Mouse (Mus musculus): ENCODE data around the gene Fen1.
A peak's percentile ranks its signal among the peaks of the same experiment; 100 is the strongest.

Fen1 gene

GRCm38 (mm10) chr19:10216101-10216500, 12.1 kb upstream of the Fen1 start:
- peak; percentile 49 for DNase-seq (ENCODE audit: low read depth, low spot score)

- DNase-seq (ENCODE audit: low read depth, low spot score): no peak
Observed at GRCm38 (mm10) chr19:10213796-10214471, 10.0 kb upstream of the Fen1 start.

DNA sequence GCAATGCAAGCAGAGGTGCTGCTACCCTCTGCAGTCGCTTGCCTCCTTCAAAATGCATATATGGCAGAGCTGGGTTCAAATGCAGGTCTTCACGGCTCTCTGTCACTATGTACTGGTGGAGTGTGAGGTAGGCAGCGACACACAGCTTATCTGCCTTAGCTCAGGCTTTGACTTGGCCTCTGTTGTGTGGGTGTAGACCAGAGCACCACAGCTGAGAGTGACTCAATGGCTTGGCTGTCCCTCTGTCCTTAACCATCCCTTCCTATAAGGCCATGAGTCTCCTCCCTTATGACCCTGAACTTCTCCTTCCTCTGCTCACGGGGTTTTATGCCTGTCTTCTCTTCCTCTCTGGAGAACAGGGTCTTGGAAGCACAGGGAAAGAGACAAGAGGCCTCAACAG, 6.9 kb upstream of the Fen1 start:
- DNase-seq (ENCODE audit: low read depth, low spot score): no peak

- no peak for DNase-seq (ENCODE audit: low read depth, low spot score)
Observed at GRCm38 (mm10) chr19:10208851-10209250, 4.9 kb upstream of the Fen1 start.

GRCm38 (mm10) chr19:10205051-10205450, 1.1 kb upstream of the Fen1 start:
- no peak for DNase-seq (ENCODE audit: low read depth, low spot score)

GRCm38 (mm10) chr19:10204616-10205001, 640 bp upstream of the Fen1 start:
- peak; percentile 72 for DNase-seq (ENCODE audit: low read depth, low spot score)

- DNase-seq (ENCODE audit: low read depth, low spot score): peak; percentile 60
Observed at GRCm38 (mm10) chr19:10203146-10203847, 672 bp downstream of the Fen1 start.

DNA sequence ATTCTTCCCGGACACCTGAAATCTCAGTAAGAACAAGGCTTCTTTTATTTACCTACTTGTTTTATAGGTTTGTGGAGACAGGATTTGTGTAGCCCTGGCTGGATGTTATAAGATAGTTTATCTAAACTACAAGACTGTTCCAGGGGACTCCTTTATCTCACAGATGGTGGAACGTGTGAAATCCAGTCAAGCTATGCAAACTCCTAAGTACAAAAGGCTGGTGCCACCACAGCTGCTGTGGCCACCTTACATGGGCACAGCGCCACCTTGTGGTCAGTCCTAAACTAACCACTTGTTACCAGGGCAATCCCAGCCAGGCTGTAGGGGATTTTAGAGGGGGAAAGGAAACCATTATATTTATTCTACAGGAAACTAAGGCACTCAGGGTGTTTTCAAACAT, 5.2 kb downstream of the Fen1 start:
- DNase-seq (ENCODE audit: low read depth, low spot score): peak; percentile 93

DNA sequence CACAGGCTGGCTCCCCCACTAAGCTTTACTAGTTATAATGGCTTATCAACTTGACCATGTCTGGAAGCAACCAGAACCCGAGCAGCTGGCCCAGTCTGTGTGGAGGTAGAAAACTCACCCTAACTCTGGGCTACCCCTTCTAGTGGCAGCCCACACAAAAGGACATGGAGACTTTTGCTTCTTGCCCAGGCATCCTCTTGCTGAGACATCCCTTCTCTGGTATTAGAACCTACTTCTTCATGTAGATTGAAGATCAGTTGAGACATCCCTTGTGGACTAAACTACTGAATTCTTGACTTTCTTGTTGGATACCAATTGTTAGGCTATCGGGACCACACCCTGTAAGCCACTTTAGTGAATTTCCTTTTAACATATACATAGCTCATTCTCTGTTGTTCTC, 5.7 kb downstream of the Fen1 start:
- peak; percentile 63 for DNase-seq (ENCODE audit: low read depth, low spot score)

DNA sequence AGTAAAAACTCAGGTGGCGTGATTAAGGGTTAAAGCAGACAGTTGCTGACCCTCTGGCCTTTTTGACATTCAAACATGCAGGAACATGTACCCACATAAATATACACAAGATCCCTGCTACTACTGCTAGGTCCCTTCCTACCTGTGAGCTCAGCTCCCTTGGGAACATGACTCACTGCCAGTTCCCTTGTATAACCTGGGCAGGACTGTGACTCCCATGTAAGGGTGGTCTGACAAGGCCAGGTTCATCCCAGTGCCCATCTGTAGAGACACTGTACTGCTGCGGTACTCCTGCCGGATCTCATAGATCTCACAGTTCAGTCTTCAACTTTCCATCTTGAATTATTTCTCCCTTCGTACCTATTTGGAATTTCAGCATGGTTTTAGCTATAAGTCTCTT, 6.8 kb downstream of the Fen1 start:
- no peak for DNase-seq (ENCODE audit: low read depth, low spot score)

DNA sequence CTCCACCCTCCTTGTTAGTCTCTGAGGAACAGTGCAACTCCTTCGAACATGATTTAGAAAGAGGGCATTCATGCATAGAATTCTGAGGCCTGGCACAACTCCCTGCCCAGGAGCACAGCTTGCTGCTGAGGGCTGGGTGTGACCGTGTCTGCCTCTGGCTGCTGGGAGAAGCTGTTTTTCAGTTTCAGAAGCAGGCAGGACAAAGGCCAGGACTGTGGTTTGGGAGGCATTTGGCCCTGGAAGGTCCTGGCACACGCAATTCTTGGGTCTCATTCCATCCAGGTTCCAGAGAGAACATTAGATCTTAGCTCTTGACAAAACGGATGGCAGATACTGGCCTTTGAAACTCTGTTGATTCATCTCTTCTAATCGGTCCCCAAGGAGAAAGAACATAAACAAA, 8.7 kb downstream of the Fen1 start:
- DNase-seq (ENCODE audit: low read depth, low spot score): no peak

DNA sequence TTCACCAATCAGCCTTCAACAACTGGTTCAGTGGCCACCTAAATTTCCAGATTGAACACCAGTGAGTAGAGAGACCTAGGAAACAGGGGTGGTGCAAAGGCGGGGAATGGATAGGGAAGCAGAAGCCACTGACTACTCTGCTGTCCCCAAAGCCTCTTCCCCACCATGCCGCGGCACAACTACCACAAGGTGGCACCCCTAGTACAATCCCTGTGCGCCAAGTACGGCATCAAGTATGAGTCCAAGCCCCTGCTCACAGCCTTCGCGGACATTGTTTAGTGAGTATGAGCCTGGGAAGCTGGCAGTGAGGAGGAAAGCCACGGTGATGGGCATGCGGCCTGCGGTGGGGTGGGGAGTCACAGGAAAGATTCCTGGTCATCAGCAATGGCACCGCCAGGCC, 9.6 kb downstream of the Fen1 start:
- DNase-seq (ENCODE audit: low read depth, low spot score): peak; percentile 61

DNA sequence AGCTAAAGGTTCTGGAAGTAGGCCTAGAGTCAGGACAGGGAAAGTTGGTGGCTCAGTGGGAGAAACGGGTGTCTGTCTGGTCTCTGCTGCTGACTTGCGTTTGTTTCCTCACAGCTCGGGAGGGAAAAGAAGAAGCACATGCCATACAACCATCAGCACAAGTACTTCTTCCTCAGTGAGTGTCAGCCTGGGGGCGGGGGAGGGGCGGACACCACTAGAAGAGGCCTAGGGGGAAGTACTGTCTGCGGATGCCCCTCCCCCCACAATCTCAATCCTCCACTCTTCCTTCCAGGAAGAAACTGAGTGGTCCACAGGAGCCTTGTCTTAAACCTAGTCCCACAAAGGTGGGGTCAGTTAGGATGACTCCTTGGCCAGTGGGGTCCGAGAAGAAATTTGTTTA, 12.6 kb downstream of the Fen1 start:
- peak; percentile 64 for DNase-seq (ENCODE audit: low read depth, low spot score)

DNA sequence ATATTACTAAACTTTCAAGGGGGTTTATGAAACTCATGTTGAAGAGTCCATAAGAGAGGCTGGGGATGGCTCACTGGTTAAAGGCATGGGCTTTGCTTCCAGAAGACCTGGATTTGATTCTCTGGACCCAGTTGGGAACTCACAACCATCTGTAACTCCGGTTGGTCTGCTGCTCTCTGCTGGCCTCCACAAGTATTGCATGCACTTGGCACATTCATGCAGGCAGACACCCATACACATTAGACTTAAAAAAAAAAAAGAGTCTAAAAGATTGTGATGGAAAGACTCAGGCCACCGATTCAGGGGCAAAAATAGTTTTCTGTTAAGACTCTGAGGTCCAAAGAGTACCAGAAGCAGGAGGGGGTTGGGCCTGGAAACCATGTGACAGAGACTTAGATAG, 13.2 kb downstream of the Fen1 start:
- DNase-seq (ENCODE audit: low read depth, low spot score): peak; percentile 86

DNA sequence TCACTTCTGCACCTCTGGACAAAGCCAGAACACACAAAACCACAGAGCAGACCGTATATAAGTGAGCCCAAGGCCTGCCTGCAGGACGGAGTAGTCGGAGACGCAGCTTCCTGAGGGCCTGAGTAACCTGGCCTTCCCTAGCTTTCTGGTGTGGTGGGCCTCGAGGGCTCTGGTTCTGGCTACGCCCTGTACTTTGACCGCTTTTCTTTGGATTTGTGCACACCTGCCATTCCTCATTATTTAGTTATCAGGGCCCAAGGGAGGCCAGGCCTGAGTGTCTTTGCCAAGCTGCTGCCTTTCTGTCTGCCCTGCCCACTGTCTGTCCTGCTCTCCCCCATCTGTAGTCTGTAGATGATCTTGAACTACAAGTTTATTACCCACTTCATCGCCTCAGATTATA, 14.0 kb downstream of the Fen1 start:
- no peak for DNase-seq (ENCODE audit: low read depth, low spot score)

- no peak for DNase-seq (ENCODE audit: low read depth, low spot score)
Observed at GRCm38 (mm10) chr19:10189022-10189421, 14.9 kb downstream of the Fen1 start.

- no peak for DNase-seq (ENCODE audit: low read depth, low spot score)
Observed at GRCm38 (mm10) chr19:10188281-10188811, 15.6 kb downstream of the Fen1 start.

- no peak for DNase-seq (ENCODE audit: low read depth, low spot score)
Observed at GRCm38 (mm10) chr19:10186569-10186968, 17.4 kb downstream of the Fen1 start.

- no peak for DNase-seq (ENCODE audit: low read depth, low spot score)
Observed at GRCm38 (mm10) chr19:10185876-10186275, 18.1 kb downstream of the Fen1 start.

- peak; percentile 33 for DNase-seq (ENCODE audit: low read depth, low spot score)
Observed at GRCm38 (mm10) chr19:10184096-10184495, 19.9 kb downstream of the Fen1 start.

GRCm38 (mm10) chr19:10183299-10183983, 20.5 kb downstream of the Fen1 start:
- DNase-seq (ENCODE audit: low read depth, low spot score): peak; percentile 85

DNA sequence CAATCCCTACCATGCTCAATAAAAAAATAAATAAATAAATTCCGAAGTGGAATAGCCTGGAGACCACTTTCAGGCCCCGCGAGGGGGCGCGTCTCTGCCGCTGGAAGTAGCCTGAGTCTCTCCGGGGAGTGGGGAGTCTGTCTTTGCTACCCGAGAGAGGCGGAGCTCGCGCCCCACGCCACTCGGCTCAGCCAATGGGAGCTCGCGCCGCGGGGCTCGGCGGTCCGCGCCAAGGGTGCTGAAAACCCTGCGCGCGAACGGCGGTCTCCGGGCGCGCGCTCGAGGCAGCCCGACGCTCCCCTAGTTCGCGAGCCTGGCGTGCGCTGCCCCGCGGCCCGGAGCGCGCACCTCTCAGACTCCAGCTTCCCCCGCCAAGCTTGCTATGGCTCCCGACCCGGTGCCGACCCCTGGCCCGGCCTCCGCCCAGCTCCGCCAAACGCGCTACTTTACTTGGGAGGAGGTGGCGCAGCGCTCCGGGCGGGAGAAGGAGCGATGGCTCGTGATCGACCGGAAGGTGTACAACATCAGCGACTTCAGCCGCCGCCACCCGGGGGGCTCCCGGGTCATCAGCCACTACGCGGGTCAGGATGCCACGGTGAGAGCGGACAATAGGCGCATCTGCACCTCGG, 21.2 kb downstream of the Fen1 start, which contains the start of gene Fads1:
TSS of gene Fads1 (plus strand) at position 219 of the 629 bp plus-strand sequence.
- peak; percentile 98 for DNase-seq (ENCODE audit: low read depth, low spot score)

Measured in ZHBTc4 (cell line).